Mouse (Mus musculus) urinary bladder, postnatal 25 days (tissue): ENCODE results near the gene Prr29.
A peak's percentile ranks its signal among the peaks of the same experiment; 100 is the strongest.
"Not testable (repeated sequence)": the region's sequence is repeated elsewhere in the genome, so short reads cannot be mapped to it uniquely, and the experiment has no call there.

Source experiments
- DNase-seq: peaks from one replicate; pipeline ENCODE4 v3.0.0; 2022; ENCODE audit warnings: low spot score

The Prr29 gene

DNA sequence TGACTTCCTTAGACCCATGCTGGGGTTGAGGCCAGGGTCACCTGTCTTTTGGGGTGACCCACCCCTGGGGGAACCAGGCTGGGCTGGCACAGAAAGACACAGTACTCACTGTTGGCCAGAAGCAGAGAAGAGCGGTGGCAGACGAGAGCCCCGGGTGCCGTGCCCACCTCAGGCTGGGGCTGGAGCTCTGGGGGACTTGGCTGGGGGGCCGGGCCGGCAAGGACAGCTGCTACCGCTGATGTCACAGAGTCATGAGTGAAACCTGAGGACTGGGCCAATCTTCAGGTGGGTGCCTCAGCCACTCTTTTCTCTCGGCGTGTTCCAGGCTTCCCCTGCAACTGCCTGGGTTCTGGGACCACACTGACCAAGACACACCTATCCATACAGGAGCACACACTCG lies at the start of gene Prr29:
TSS of gene Prr29 (plus strand) at position 107 of the 400 bp plus-strand sequence.
- DNase-seq = no peak

GRCm38 (mm10) chr11:106316416-106316815 lies 48.9 kb upstream of the Prr29 start:
- no peak for DNase-seq

DNA sequence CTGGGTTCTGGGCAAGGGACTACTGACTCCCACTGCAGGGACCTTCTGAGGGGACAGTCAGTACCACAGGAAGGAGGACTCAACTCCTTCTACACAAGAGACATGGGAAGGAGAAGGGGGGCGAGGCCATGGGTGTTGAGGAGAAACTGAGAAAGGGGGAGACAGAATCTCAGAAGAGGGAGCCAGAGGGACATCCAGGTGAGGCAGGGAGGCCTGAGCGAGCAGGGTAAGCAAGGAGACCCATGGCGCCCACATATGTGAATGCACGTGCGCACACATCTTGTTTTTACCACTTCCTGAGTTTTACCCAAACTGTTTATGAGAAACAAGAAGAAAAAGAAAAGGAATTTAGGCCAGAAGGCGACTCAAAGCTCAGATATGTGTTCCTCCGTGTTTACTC lies 47.5 kb upstream of the Prr29 start:
- no peak for DNase-seq

DNA sequence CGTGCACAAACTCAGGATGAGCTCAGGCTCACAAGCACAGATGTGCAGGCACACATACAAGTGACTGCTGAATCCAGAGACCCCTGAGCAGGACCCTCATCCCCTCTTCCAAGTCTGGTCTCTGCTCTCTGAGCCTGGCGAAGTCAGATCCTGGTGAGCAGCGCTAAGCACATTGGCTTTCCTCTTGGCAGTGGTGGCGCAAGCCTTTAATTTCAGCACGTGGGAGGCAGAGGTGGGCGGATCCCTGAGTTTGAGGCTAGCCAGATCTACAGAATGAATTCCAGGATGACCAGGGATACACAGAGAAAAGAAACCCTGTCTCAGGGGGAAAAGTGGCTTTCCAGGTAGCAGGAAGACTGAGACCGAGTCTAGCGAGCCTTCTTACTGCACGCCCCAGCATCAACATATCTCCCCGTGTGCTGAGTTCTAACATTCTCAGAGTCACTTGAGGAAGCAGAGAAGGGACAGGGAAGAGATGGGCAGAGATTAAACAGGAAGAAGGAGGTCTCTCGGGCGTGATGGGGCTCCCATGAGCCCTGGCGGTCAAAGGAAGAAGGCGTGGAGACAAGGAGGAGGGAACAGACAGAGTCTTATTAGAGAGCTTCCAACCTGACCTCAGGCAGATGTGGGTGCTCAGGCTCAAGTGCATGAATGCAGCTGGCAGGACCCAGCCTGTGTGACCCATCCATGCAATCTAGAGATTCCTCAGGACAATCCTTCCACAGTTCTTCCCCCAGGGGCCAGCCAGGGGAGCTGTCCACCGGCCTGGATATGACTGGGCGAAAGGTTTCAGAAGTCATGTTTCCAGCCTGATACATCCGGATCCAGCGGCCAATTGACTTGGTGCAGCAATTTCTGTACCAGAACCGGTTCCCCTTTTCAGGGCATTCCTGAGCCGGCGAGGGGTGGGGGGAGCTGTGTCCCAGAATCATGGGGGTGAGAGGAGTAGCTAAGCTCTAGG lies 46.6 kb upstream of the Prr29 start:
- DNase-seq = no peak

GRCm38 (mm10) chr11:106324858-106325257 lies 40.4 kb upstream of the Prr29 start:
- DNase-seq = no peak

GRCm38 (mm10) chr11:106325566-106326206 lies 39.6 kb upstream of the Prr29 start:
- DNase-seq = peak; percentile 62

DNA sequence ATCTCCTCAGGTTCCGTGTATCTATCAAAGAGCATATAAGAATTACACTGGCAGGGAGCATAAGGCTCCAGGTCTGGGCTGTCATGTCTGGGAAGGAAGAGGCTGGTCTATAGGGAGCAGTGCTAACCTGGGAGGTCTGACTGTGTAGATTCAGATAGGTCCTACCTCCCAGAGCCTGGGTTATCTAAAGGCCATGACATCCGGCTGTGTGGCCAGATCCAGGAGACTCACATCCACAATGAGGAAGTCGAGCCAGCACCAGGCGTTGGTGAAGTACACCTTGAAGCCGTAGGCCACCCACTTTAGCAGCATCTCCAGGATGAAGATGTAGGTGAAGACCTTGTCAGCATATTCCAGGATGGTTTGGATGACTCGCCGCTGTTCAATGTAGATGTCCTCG lies 38.8 kb upstream of the Prr29 start:
- no peak for DNase-seq

GRCm38 (mm10) chr11:106328521-106328920 lies 36.8 kb upstream of the Prr29 start:
- DNase-seq = no peak

DNA sequence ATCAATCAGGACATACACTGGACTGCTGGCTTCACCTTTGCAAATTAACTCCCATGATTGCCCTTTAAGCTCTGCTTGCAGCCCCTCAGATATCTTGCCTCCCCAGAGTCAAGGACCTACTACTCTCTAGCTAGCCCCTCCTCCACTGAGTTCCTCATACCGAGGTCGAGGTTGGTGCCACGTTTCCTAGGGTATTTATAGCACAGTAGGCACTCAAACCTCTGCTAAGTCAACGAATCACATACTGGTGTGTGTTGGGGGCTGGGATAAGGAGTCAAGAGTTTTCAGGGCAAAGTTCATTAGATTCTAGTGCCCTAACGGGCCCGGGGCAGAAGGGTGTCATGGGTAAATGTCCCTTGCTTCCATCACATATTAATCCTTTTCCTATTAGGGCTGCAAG lies 36.1 kb upstream of the Prr29 start:
- DNase-seq = no peak

- DNase-seq = no peak
Observed at GRCm38 (mm10) chr11:106329682-106330081, 35.6 kb upstream of the Prr29 start.

DNA sequence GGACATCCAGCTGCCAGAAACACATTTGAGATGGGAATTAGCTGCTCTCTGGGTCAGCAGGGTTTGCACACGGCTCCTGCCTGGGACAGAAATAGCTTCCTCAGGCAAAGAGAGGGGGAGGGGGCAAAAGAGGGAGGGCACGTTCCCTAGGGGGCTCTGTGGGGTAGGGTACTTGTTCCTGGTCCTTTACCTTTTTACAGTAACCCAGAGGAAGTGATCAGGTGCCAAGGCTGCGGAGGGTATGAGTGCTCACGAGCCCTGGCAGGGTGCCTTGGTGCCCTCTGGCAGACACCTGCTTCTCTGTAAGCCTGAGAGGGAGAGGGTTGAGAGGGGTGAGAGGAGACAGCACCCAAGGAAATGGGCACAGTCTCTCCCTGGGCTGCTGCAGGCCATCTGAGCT lies 32.8 kb upstream of the Prr29 start:
- no peak for DNase-seq

DNA sequence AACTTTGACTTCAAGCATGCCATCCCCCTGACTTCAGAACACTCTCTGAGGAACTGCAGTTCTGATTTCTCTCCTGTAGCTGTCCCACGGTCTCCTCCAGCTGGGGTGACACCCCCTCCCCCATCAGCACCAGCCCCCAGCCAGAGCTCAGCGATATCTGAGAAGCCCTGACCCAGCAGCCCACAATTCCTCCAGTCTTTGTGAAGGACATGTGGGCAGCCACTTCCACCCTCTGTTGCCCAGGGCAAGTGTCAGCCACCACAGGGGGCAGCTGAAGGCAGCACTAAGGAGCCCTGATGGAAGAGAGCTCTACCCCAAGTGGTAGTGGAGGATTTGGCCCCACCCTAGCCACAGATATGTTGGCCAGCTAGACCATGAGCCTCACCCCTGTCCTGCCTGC lies 31.2 kb upstream of the Prr29 start:
- no peak for DNase-seq

DNA sequence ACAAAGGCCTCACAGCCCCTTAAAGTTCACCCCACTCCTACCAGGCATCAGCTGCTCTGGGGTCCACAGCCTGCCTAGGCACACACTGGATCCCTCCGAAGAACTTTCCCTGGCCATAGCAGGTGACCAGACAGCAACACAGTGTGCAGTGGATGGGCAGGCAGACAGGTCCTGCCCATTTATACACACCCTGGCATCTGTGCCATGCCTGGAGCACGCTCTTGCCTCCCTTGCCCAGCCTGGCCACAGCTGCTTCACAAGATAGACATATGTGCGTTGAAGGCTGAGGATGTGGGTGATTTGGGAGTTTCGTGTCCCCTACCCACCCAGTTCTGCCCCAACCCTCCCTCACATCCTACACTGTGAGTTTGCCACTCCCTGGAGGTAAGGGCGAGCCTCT lies 27.2 kb upstream of the Prr29 start:
- no peak for DNase-seq

DNA sequence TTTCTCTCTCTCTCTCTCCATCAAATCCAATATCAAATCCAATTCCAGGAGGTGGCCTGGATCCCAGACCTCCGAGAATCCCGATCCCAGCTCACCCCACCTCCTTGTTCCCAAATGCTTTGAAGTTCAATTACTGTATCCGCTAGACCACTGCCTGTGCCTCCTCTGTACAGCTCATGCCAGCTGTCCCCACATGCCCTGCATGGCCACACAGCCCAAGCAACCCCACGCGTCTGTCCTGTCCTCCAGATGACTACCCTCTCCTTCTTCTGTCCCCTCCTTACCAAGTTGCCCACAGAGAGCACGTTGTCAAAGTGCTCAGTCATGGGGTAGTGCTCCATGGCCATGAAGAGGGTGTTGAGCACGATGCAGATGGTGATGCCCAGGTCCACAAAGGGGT lies 26.4 kb upstream of the Prr29 start:
- no peak for DNase-seq

GRCm38 (mm10) chr11:106339323-106339722 lies 25.9 kb upstream of the Prr29 start:
- DNase-seq = not testable (repeated sequence)

- no peak for DNase-seq
Observed at GRCm38 (mm10) chr11:106340990-106341520, 24.2 kb upstream of the Prr29 start.

- DNase-seq = no peak
Observed at GRCm38 (mm10) chr11:106344910-106345309, 20.4 kb upstream of the Prr29 start.

GRCm38 (mm10) chr11:106349772-106350171 lies 15.5 kb upstream of the Prr29 start:
- DNase-seq = no peak

DNA sequence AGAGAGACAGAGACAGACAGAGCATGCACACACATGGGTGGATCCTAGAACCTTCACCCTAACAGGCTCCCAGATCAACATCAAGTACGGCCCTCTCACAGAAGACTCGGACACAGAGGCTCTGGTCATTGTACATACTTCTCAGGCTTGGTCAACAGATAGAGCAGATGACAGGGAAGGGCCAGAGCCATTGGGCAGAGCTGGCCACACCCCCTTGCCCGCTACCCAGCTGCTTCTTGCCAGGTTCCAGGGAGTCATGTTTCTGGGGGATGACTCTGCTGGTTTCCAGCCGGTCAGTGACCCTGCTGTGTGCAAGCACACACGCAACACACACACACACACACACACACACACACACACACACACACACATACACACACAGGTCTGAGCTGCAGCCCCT lies 14.4 kb upstream of the Prr29 start:
- no peak for DNase-seq

- no peak for DNase-seq
Observed at GRCm38 (mm10) chr11:106351253-106351652, 14.0 kb upstream of the Prr29 start.

- no peak for DNase-seq
Observed at GRCm38 (mm10) chr11:106351941-106352340, 13.3 kb upstream of the Prr29 start.

DNA sequence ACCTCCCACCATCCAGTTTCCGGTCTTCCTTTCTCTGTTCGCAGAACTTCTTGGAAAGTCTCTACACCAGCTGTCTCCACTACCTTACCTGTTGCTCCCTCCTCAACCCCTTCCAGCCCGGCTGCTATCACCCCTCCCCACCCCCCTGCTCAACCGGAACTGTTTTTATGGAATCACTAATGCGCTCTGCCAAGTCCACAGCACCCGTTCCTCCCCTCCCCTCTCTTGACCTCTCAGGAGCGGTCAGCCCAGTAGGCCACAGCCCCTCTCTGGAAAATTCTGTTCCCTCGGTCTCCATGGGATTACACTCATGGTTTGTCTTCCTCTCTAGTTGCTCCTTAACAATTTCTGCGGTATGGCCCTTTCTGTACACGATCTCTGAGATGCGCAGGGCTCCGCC lies 12.1 kb upstream of the Prr29 start, which contains the start of gene Scn4a:
TSS of gene Scn4a (minus strand) at position 101 of the 400 bp plus-strand sequence.
- no peak for DNase-seq

GRCm38 (mm10) chr11:106354181-106354580 lies 11.1 kb upstream of the Prr29 start:
- DNase-seq = no peak
